Mouse (Mus musculus) liver, embryonic 15.5 days (tissue): Measurements from ENCODE around the gene D5Ertd579e. TPM values are rescaled to one million over a fixed set of nuclear protein-coding genes. Genes with fewer than 3 reads are reported as not detected.

Experiments used
- ATAC-seq: fragments of 200-750 bp; cut with Nextera tagmentation; 2 replicates; pipeline ENCODE4 v1.8.0; 2017; ENCODE audit warnings: moderate number of reproducible peaks, mild to moderate bottlenecking, moderate library complexity; ENCODE audit not compliant: insufficient read depth
- H3K27ac ChIP-seq: fragments of 300-500 bp; sonication (generic); replicated peaks from 2 replicates; pipeline ENCODE4 v1.5.1; 2015; ENCODE audit warnings: mild to moderate bottlenecking, inconsistent platforms
- H3K27me3 ChIP-seq: fragments of 300-500 bp; sonication (generic); 2 replicates; pipeline ENCODE4 v1.6.1; 2015; ENCODE audit warnings: mild to moderate bottlenecking, inconsistent platforms
- H3K36me3 ChIP-seq: fragments of 300-500 bp; sonication (generic); replicated peaks from 2 replicates; pipeline ENCODE4 v1.6.1; 2015; ENCODE audit warnings: moderate library complexity, mild to moderate bottlenecking, inconsistent platforms
- H3K4me1 ChIP-seq: fragments of 300-500 bp; sonication (generic); replicated peaks from 2 replicates; pipeline ENCODE4 v1.6.1; 2015; ENCODE audit warnings: inconsistent platforms
- H3K4me2 ChIP-seq: fragments of 300-500 bp; sonication (generic); 2 replicates; pipeline ENCODE4 v1.6.1; 2015; ENCODE audit warnings: moderate library complexity, mild to moderate bottlenecking, inconsistent platforms
- H3K4me3 ChIP-seq: fragments of 300-500 bp; sonication (generic); replicated peaks from 2 replicates; pipeline ENCODE4 v1.5.1; 2015; ENCODE audit warnings: mild to moderate bottlenecking, inconsistent platforms
- H3K9ac ChIP-seq: fragments of 300-500 bp; sonication (generic); 2 replicates; pipeline ENCODE4 v1.6.1; 2015; ENCODE audit warnings: moderate library complexity, mild to moderate bottlenecking, inconsistent platforms
- H3K9me3 ChIP-seq: fragments of 300-500 bp; sonication (generic); replicated peaks from 2 replicates; pipeline ENCODE4 v1.6.1; 2016; ENCODE audit warnings: inconsistent platforms
- WGBS: fragments of 180-500 bp; shearing (Covaris S2); methylation state at CpG from one replicate; pipeline ENCODE4 v1.1.7; 2015; ENCODE audit warnings: mixed read lengths; ENCODE audit not compliant: insufficient replicate concordance; 5-methylcytosine and 5-hydroxymethylcytosine counted together
- polyA plus RNA-seq: library from polyadenylated mRNA; unstranded; fragments of >200 nt; fragmentation: Nextera tagmentation; extraction: Ambion mirVana; gene quantifications from 2 replicates; pipeline ENCODE4 v1.2.1, GENCODE M21; 2015

D5Ertd579e gene
- polyA plus RNA-seq, 1 experiment from 2014 or later, result 22.2 TPM

DNA sequence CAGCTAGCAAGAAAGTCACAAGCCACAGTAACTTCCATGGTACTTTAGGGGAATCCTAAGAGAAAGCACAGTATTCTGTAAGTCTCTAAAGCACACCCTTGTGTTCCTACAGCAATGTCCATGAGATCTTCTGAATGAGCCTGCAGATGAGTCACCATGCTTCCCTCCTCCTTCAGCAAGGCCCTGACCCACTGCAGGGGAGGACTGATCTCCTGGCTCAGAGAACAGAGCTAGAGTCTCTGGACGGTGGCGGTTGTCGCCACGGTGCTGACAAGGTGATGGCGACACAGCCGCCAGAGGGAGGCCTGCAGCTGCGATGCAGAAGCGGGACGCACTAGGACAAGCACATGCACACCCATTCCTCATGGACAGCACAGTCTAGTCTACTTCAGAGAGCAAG, 93.8 kb downstream of the D5Ertd579e start:
- Histone ChIP-seq H3K27me3 (no peaks in the 10 kb centered on the region), H3K27ac (no peak overlapping the region), H3K4me2 (no peak overlapping the region), H3K36me3 (peaks cover 82% of the 10 kb centered on the region), H3K9ac (no peak overlapping the region), H3K9me3 (no peaks in the 10 kb centered on the region), H3K4me1 (peaks cover 7% of the 10 kb centered on the region; the same call in 1 of the 2 replicates), H3K4me3 (no peak overlapping the region)
- WGBS, result 90% methylated on average over 9 of the region's 9 CpGs
- no peak for ATAC-seq

DNA sequence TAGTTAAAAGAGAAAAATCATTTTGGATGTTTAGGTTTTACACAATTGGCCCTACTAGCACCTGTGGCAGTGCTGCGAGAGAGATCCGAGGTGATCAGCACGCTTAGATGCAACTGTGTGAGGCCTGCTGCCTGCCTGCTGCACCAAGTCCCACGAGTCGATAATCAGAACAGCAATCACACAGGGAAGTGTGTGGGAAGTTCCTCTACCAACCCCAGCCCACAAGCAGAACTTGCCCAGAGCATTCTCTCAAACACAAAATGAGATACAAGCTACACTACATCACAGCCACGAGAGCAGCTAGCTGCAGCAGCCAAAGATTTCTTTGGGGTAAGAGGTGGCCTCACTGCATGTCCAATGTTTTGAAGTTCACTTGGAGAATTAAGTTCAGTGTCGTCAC, 94.3 kb downstream of the D5Ertd579e start:
- WGBS, result 51% methylated on average over 7 of the region's 7 CpGs
- Histone ChIP-seq H3K36me3 (peaks cover 76% of the 10 kb centered on the region), H3K4me2 (no peak overlapping the region), H3K27ac (no peak overlapping the region), H3K27me3 (no peaks in the 10 kb centered on the region; the same call in 1 of the 2 replicates), H3K9me3 (no peaks in the 10 kb centered on the region), H3K9ac (no peak overlapping the region), H3K4me3 (no peak overlapping the region), H3K4me1 (peaks cover 7% of the 10 kb centered on the region; the same call in 1 of the 2 replicates)
- no peak for ATAC-seq

DNA sequence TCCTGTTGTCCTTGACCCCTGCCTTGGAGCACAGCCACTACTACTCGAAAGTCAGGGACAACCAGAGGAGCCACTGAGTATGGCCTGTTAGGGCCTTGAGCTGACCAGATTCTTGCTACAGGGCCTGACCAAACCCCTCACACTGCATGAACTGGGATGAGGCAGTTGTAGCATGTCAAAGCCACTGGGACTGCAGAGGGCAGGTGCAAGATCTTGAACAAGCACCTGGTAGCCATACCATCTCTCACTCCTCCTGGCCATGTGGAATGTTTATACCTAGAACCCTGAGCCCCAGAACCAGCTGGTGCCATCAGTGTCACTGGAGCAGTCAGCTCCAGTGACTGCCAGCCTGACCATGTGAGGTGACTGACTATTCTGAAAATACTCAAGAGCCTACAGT, 96.9 kb downstream of the D5Ertd579e start:
- no peak overlapping the region for H3K27ac ChIP-seq
- ATAC-seq, result no peak
- H3K4me1 ChIP-seq, result peaks cover 9% of the 10 kb centered on the region
- H3K9me3 ChIP-seq, result no peaks in the 10 kb centered on the region
- peaks cover 50% of the 10 kb centered on the region for H3K36me3 ChIP-seq
- no peak overlapping the region for H3K9ac ChIP-seq
- no peaks in the 10 kb centered on the region; the same call in 1 of the 2 replicates for H3K27me3 ChIP-seq
- no peak overlapping the region for H3K4me3 ChIP-seq
- WGBS, result 71% methylated on average over 1 of the region's 1 CpGs
- no peak overlapping the region for H3K4me2 ChIP-seq

DNA sequence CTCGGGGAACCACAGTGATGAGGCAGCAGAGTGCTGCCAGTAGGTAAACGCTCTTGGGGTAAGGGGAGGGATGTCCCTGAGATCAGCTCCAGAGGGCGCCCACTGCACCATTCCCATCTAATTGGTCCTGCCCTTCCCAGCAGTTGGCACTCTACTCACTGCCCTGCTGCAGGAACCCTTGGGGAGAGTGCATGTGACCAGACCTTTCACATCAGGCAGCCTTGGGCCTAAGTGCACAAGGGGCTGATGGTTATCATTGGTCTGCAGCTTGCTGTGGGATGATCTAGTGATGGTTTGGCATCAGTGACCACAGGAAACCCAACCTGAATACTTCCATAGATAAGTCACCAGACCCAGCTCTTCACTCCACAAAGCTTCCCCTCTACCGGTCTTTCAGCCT, 98.2 kb downstream of the D5Ertd579e start:
- Histone ChIP-seq H3K9me3 (no peaks in the 10 kb centered on the region), H3K4me3 (no peak overlapping the region), H3K4me2 (no peak overlapping the region), H3K27me3 (no peaks in the 10 kb centered on the region; the same call in 1 of the 2 replicates), H3K9ac (no peak overlapping the region), H3K4me1 (peaks cover 9% of the 10 kb centered on the region), H3K36me3 (peaks cover 38% of the 10 kb centered on the region), H3K27ac (no peak overlapping the region)
- ATAC-seq, result no peak; the same call in 1 of the 2 replicates
- WGBS, result 12% methylated on average over 4 of the region's 4 CpGs

DNA sequence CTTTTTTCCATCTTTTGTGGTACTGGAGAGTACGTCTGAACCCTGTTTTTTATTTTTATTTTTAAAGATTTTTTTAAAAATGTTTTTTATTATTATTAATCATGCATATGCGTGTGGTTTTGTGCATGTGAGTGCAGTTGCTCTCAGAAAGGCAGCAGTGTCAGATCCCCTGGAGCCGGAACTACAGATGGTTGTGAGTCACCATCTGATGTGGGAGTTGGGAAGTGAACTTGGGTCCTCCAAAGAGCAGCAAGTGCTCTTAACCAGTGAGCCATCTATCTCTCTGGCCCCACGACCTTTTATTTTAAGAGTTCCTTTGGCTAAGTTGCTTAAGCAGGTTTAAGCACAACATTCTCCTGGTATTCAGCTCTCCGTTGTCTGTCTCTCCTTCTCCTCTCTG, 99.6 kb downstream of the D5Ertd579e start:
- Histone ChIP-seq H3K27me3 (no peaks in the 10 kb centered on the region; the same call in 1 of the 2 replicates), H3K4me1 (peaks cover 9% of the 10 kb centered on the region), H3K4me2 (no peak overlapping the region), H3K27ac (no peak overlapping the region), H3K4me3 (no peak overlapping the region), H3K9ac (no peak overlapping the region), H3K9me3 (no peaks in the 10 kb centered on the region), H3K36me3 (peaks cover 24% of the 10 kb centered on the region)
- WGBS, result 53% methylated on average over 5 of the region's 5 CpGs
- ATAC-seq, result no peak

DNA sequence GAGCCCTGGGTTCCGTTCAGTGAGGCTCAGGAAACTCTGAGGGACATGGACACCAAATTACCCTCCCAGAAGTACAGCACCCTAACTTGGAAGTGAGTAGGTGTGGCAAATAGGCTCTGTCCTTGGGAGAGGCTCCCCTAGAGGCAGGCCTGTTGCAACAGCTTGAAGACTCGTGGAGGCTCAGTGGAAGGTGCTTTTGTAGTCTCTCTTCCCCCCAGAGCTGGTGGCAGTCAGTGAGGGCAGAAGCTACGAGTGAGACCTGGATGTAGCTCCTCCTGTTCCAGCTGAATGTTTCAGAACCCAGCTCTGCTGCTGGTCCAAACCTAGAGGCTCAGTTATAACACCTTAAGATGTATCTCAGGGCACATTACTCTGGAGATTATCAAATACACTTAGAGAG, 100.7 kb downstream of the D5Ertd579e start:
- Histone ChIP-seq H3K27me3 (peaks cover 2% of the 10 kb centered on the region; the same call in 1 of the 2 replicates), H3K9me3 (no peaks in the 10 kb centered on the region), H3K4me3 (no peak overlapping the region), H3K4me2 (no peak overlapping the region), H3K4me1 (peaks cover 9% of the 10 kb centered on the region), H3K27ac (no peak overlapping the region), H3K9ac (no peak overlapping the region), H3K36me3 (peaks cover 12% of the 10 kb centered on the region)
- WGBS, result 16% methylated on average over 3 of the region's 3 CpGs
- ATAC-seq, result no peak

DNA sequence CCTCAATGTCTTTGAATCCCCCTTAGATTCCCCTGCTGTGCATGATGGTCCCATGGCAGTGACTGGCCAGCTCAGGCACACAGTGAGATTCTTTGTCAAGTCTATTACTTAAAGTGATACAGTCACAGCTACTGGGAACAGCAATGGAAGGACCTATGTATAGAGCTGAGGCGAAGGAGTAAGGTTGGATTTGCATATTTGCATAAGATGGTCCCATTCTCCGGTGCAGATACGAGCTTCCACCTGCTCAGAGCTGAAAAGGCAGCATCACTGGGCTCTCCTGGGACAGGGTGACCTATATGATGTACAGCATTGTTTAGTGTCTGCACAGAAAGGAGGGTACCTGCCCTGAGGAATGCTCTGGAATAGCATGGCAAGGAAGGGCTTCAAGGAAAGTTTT, 101.5 kb downstream of the D5Ertd579e start:
- Histone ChIP-seq H3K27ac (no peak overlapping the region), H3K4me2 (no peak overlapping the region), H3K36me3 (peaks cover 5% of the 10 kb centered on the region; the same call in 1 of the 2 replicates), H3K9me3 (no peaks in the 10 kb centered on the region), H3K4me3 (no peak overlapping the region), H3K4me1 (peaks cover 9% of the 10 kb centered on the region), H3K9ac (no peak overlapping the region), H3K27me3 (peaks cover 3% of the 10 kb centered on the region; the same call in 1 of the 2 replicates)
- 71% methylated on average over 3 of the region's 3 CpGs for WGBS
- no peak for ATAC-seq

DNA sequence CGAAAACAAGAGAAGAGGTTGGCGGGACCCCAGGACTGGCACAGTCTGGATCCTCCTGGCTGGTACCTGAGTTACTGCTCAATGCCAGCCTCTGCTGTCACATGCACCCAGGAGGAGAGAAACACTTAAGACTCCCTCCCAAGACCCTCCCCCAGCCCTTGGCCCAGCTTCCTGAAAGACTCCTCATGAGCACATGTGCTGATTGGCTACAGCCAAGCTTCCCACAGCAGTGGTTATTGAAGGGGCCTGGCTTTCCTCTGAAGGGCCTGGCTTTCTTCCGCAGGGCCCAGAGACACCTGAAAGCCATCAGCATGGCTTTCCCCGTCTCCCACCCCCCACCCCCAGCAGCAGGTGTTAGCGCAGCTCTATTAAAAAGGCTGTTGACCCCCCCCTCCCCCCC, 102.6 kb downstream of the D5Ertd579e start, which contains the start of gene Tbc1d14:
TSS of gene Tbc1d14 (minus strand) at position 101 of the 400 bp plus-strand sequence.
- ATAC-seq, result no peak

DNA sequence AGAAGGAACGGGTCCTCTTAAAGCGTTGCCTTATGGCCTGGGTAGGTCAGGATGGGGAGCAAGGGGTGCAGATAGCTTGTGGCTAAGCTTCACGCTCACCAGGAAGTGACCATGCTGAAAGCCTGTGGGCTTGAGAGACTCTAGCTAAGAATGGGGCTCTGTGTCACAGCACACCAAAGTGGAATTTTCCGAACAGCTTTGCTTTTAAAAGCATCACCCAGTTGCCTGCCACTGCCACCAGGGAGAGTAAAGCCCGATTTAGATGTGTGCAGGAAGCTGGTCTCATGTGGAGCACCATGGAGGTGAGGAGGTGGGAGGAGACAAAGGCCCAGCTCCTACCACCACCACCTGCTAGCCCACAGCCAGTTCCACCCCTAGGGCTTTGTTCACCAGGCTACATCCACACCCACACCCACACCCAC, 105.3 kb downstream of the D5Ertd579e start:
- WGBS, result 30% methylated on average over 5 of the region's 5 CpGs
- no peak overlapping the region for H3K9ac ChIP-seq
- no peak for ATAC-seq
- H3K4me3 ChIP-seq, result no peak overlapping the region
- 0 out of 2 replicates have a peak, but pooled peaks cover 15% of the 10 kb centered on the region for H3K27me3 ChIP-seq
- H3K4me1 ChIP-seq, result peaks cover 2% of the 10 kb centered on the region
- no peak overlapping the region for H3K4me2 ChIP-seq
- no peaks in the 10 kb centered on the region for H3K36me3 ChIP-seq
- no peaks in the 10 kb centered on the region for H3K9me3 ChIP-seq
- no peak overlapping the region for H3K27ac ChIP-seq

More for the DNA sequence above, 102.6 kb downstream of the D5Ertd579e start, which contains the start of gene Tbc1d14:
- WGBS, result 60% methylated on average over 5 of the region's 5 CpGs
- Histone ChIP-seq H3K4me1 (peaks cover 9% of the 10 kb centered on the region), H3K9me3 (no peaks in the 10 kb centered on the region), H3K4me3 (no peak within 1 kb of the TSS), H3K27me3 (peaks cover 3% of the 10 kb centered on the region; the same call in 1 of the 2 replicates), H3K4me2 (no peak within 1 kb of the TSS), H3K36me3 (no peaks in the 10 kb centered on the region), H3K27ac (no peak within 1 kb of the TSS), H3K9ac (no peak within 1 kb of the TSS)

DNA sequence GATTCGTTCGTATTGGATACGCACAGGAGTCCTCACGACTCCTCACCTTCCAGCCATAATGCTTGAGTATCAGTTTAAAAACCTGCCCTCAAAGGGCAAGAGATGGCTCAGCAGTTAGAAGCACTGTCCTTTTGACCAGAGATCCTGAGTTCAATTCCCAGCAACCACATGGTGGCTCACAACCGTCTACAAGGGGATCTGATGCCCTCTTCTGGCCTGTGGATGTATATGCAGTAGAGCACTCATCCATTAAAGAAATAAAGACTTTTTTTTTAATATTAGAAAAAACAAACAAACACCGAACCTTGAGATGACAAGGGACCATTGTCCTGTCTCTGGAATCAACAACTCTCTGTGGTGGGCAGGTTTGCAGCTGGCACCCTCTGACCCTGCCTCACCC, 111.5 kb downstream of the D5Ertd579e start:
- Histone ChIP-seq H3K4me1 (peaks cover 32% of the 10 kb centered on the region), H3K4me2 (no peak overlapping the region), H3K27ac (no peak overlapping the region), H3K4me3 (no peak overlapping the region), H3K9ac (no peak overlapping the region), H3K9me3 (no peaks in the 10 kb centered on the region), H3K27me3 (0 out of 2 replicates have a peak, but pooled peaks cover 14% of the 10 kb centered on the region), H3K36me3 (no peaks in the 10 kb centered on the region)
- WGBS, result 72% methylated on average over 6 of the region's 6 CpGs
- ATAC-seq, result no peak

DNA sequence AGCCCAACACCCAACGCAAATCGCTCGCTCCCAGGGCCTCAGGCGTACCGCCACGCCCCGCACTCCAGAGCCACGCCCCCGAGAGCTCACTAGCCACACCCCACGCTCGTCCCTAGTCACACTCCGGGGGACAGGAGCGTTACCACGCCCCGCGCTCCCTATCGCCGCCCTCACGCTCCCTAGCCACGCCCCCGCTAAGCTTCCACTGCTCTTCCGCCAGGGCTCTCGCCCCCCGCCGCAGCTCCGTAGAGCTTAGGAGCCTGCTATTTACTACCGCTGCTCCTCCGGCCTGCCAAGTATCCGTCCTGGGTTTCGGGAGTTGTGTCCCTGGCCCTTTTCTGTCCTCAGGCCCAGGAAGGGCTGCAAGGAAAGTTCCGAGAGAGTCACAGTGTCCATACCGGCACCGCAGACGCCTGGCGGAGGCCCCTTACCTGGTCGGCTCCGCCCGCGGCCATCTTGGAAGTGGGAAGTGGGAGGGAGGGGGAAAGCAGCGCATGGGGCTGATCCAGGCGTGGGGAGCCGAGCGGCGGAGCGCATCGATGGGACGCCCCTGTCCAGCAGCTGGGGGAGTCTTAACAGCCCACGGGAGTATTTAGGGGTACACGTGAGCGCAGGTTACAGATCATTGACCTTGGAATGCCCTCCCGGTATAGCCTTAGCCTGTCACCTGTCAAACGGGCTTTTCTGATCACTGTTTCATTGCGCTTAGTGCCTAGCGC, 113.7 kb downstream of the D5Ertd579e start:
- Histone ChIP-seq H3K4me3 (peak overlapping the region; percentile 74), H3K27me3 (0 out of 2 replicates have a peak, but pooled peaks cover 11% of the 10 kb centered on the region), H3K27ac (peak overlapping the region; percentile 87), H3K9me3 (no peaks in the 10 kb centered on the region), H3K9ac (peak overlapping the region; percentile 83), H3K4me1 (peaks cover 36% of the 10 kb centered on the region), H3K4me2 (peak overlapping the region; percentile 98), H3K36me3 (no peaks in the 10 kb centered on the region)
- 1% methylated on average over 54 of the region's 54 CpGs for WGBS
- ATAC-seq, result peak; percentile 97
